Comparison of ENCODE assay signal across 12 mouse cellular contexts in genomic region chr10:126935121-126935520, GRCm38 (mm10). TPM values are rescaled to one million over a fixed set of nuclear protein-coding genes. Genes with fewer than 3 reads are reported as not detected.
A peak's percentile ranks its signal among the peaks of the same experiment; 100 is the strongest.
DNase-seq lines count a peak whose midpoint lies in the region; ATAC-seq and TF ChIP-seq lines count a peak whose summit lies in the region.
"Had no signal": no experiment of that assay in that cellular context is flagged by ENCODE, and none has a peak within 500 bp of the region (broad histone marks: within the 10 kb centered on the region; RNA-seq: fewer than 3 reads in every experiment).

No protein-coding gene starts in this region.

- intact Hi-C loops in gastrocnemius, adult 2 months (cut with DNase I), result no loop called here

- H3K36me3 ChIP-seq in forebrain, embryonic 13.5 days (ENCODE audit: poor library complexity, severe bottlenecking), result no peaks in the 10 kb centered on the region
- no peaks in the 10 kb centered on the region for H3K36me3 ChIP-seq in neural tube, embryonic 15.5 days

- 82% methylated on average over 8 of the region's 8 CpGs for WGBS in forebrain, embryonic 13.5 days
- 74% methylated on average over 8 of the region's 8 CpGs for WGBS in neural tube, embryonic 15.5 days

- H3K27ac ChIP-seq in gastrocnemius, adult 2 months, result peak overlapping the region; percentile 63
- H3K27ac ChIP-seq in layer of hippocampus, adult 2 months, result peak overlapping the region; percentile 97
- peak overlapping the region; percentile 63 for H3K27ac ChIP-seq in forebrain, embryonic 13.5 days
- peak overlapping the region; percentile 10; the same call in 1 of the 2 replicates for H3K27ac ChIP-seq in neural tube, embryonic 15.5 days (replicated peaks)
- H3K27ac ChIP-seq: macrophage had no signal

- peaks cover 6% of the 10 kb centered on the region; the same call in 1 of the 2 replicates for H3K9me3 ChIP-seq in forebrain, embryonic 13.5 days (replicated peaks)
- H3K9me3 ChIP-seq in neural tube, embryonic 15.5 days (replicated peaks), result no peaks in the 10 kb centered on the region

- H3K4me1 ChIP-seq in forebrain, embryonic 13.5 days, result peaks cover 22% of the 10 kb centered on the region
- H3K4me1 ChIP-seq in neural tube, embryonic 15.5 days, result peaks cover 16% of the 10 kb centered on the region

- DNase-seq in gastrocnemius, adult 2 months, result no peak
- DNase-seq in gastrocnemius, adult 8-10 months (ENCODE audit: low spot score in 2 of 2), result no peak
- no peak for DNase-seq in layer of hippocampus, adult 2 months (ENCODE audit: low spot score in 2 of 2)
- DNase-seq in layer of hippocampus, adult 8-10 months (ENCODE audit: low spot score in 2 of 2), result no peak
- DNase-seq in ovary, adult 18-20 months (ENCODE audit: low spot score), result no peak
- DNase-seq in T-cell, adult 2 months (ENCODE audit: low spot score), result no peak
- DNase-seq: adrenal gland, postnatal 10 days; cerebellum, adult 2 months; spleen, adult 18-20 months had no signal

- peak overlapping the region; percentile 21; the same call in 1 of the 2 replicates for H3K9ac ChIP-seq in forebrain, embryonic 13.5 days
- H3K9ac ChIP-seq in neural tube, embryonic 15.5 days (replicated peaks), result no peak overlapping the region

- no peak for ATAC-seq in forebrain, embryonic 13.5 days
- ATAC-seq in neural tube, embryonic 15.5 days (ENCODE audit: low FRiP score), result no peak

- H3K4me3 ChIP-seq in gastrocnemius, adult 2 months, result no peak overlapping the region
- H3K4me3 ChIP-seq in layer of hippocampus, adult 2 months, result no peak overlapping the region
- H3K4me3 ChIP-seq in forebrain, embryonic 13.5 days, result no peak overlapping the region
- H3K4me3 ChIP-seq in neural tube, embryonic 15.5 days (replicated peaks), result no peak overlapping the region

- H3K27me3 ChIP-seq in forebrain, embryonic 13.5 days, result no peaks in the 10 kb centered on the region
- H3K27me3 ChIP-seq in neural tube, embryonic 15.5 days (replicated peaks), result no peaks in the 10 kb centered on the region

- no peak overlapping the region for H3K4me2 ChIP-seq in forebrain, embryonic 13.5 days
- H3K4me2 ChIP-seq in neural tube, embryonic 15.5 days, result no peak overlapping the region

- no peak for TF ChIP-seq CTCF in gastrocnemius, adult 2 months (IDR thresholded peaks at IDR 0.05)
- TF ChIP-seq CTCF in layer of hippocampus, adult 2 months (conservative IDR thresholded peaks at IDR 0.05), result no peak

RNA-seq across cellular contexts. Expression of gene Atp23, which starts 34.0 kb away (rescaled TPM):
- 1 to 10 TPM; 1.6 to 2.2 TPM for total RNA-seq in gastrocnemius, adult 2 months (2021)
- total RNA-seq in gastrocnemius, adult 8-10 months (2022), result 1 to 10 TPM; 1.4 to 2.5 (median 1.4) TPM
- 1 to 10 TPM; 9.0 to 10.0 TPM for total RNA-seq in layer of hippocampus, adult 2 months (2021)
- 10 to 100 TPM in 3 of 4 experiments, 1 to 10 TPM in 1; 7.5 to 11.2 (median 10.5) TPM for total RNA-seq in layer of hippocampus, adult 8-10 months (2022)
- polyA plus RNA-seq in forebrain, embryonic 13.5 days (2015; fragmentation: Nextera tagmentation; extraction: Ambion mirVana), result 9.0 and 9.9 TPM in 2 replicates
- 15.0 and 18.2 TPM in 2 replicates for polyA plus RNA-seq in neural tube, embryonic 15.5 days (2015; fragmentation: Nextera tagmentation; extraction: Ambion mirVana)

RNA-seq across cellular contexts. Expression of gene Ctdsp2, which starts 43.4 kb away (rescaled TPM):
- 10 to 100 TPM; 94.0 to 99.2 TPM for total RNA-seq in gastrocnemius, adult 2 months (2021)
- 100 to 1,000 TPM; 103 to 118 (median 106) TPM for total RNA-seq in gastrocnemius, adult 8-10 months (2022)
- total RNA-seq in layer of hippocampus, adult 2 months (2021), result 100 to 1,000 TPM; 106 to 116 TPM
- total RNA-seq in layer of hippocampus, adult 8-10 months (2022), result 100 to 1,000 TPM; 104 to 120 (median 111) TPM
- polyA plus RNA-seq in forebrain, embryonic 13.5 days (2015; fragmentation: Nextera tagmentation; extraction: Ambion mirVana), result 27.8 and 30.9 TPM in 2 replicates
- polyA plus RNA-seq in neural tube, embryonic 15.5 days (2015; fragmentation: Nextera tagmentation; extraction: Ambion mirVana), result 15.7 and 25.4 TPM in 2 replicates

Comparison
In these comparisons a context has a peak if more than half of its experiments do, and no peak if none do; other contexts are left out.
1. H3K27ac ChIP-seq: peak in every context shown above with its lines; median percentile 97 in layer of hippocampus, adult 2 months; 63 in gastrocnemius, adult 2 months; 63 in forebrain, embryonic 13.5 days; 10 in neural tube, embryonic 15.5 days.